8 mouse cellular contexts compared by ENCODE assay signal in the genomic region with DNA sequence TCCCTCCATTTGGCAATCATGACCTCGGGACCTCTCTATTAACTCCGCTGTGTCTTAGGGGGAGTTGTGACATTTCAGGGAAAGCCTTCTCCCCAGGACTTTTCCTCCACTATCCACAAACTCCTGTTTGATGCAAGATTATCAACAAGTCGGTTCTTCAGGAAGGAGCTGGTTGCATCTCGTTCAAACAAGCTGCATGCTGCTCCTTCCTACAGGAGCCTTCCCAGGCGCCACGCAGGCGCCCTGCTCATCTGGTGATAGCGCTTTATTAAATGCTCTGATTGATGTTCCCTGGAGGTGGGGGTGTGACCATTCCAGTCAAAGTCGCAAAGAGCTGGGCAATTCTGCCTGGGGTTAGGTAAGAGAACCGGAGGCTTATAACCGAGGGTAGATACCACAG. TPM values are rescaled to one million over a fixed set of nuclear protein-coding genes. Genes with fewer than 3 reads are reported as not detected.
DNase-seq lines count a peak whose midpoint lies in the region; ATAC-seq and TF ChIP-seq lines count a peak whose summit lies in the region.

No protein-coding gene starts in this region.

- no peak for DNase-seq in lung, embryonic 14.5 days
- no peak for DNase-seq in lung, postnatal 36 days
- DNase-seq in urinary bladder, postnatal 14 days (ENCODE audit: low spot score), result no peak
- DNase-seq in thymus, adult 2 months, result no peak
- no peak for DNase-seq in adrenal gland, postnatal 4 days (ENCODE audit: low spot score in 2 of 2)

- TF ChIP-seq POLR2A in thymus, adult 2 months (IDR thresholded peaks at IDR 0.05; ENCODE audit: control insufficient read depth, extremely low read depth, insufficient read depth, low read length, poor library complexity), result no peak

- TF ChIP-seq CTCF in lung, embryonic 14.5 days (IDR thresholded peaks at IDR 0.05; ENCODE audit: low read depth), result no peak
- TF ChIP-seq CTCF in thymus, adult 2 months (IDR thresholded peaks at IDR 0.05; ENCODE audit: borderline replicate concordance, control insufficient read depth, extremely low read depth, insufficient read depth, low read length, poor library complexity), result no peak

- no peaks in the 10 kb centered on the region for H3K9me3 ChIP-seq in lung, embryonic 14.5 days (ENCODE audit: low read depth, low read length)
- no peaks in the 10 kb centered on the region for H3K9me3 ChIP-seq in forebrain, embryonic 13.5 days (replicated peaks)
- H3K9me3 ChIP-seq in limb, embryonic 12.5 days, result no peaks in the 10 kb centered on the region
- no peaks in the 10 kb centered on the region for H3K9me3 ChIP-seq in stomach, embryonic 15.5 days

- peaks cover 20% of the 10 kb centered on the region for H3K27me3 ChIP-seq in lung, embryonic 14.5 days (ENCODE audit: insufficient read depth, low read length)
- peaks cover 46% of the 10 kb centered on the region for H3K27me3 ChIP-seq in forebrain, embryonic 13.5 days
- peaks cover 60% of the 10 kb centered on the region for H3K27me3 ChIP-seq in limb, embryonic 12.5 days
- H3K27me3 ChIP-seq in stomach, embryonic 15.5 days (replicated peaks), result peaks cover 20% of the 10 kb centered on the region; the same call in 1 of the 2 replicates
- H3K27me3 ChIP-seq in thymus, adult 2 months (ENCODE audit: control insufficient read depth, insufficient read depth, low read length), result no peaks in the 10 kb centered on the region

- no peaks in the 10 kb centered on the region for H3K36me3 ChIP-seq in lung, embryonic 14.5 days (ENCODE audit: insufficient read depth)
- no peaks in the 10 kb centered on the region for H3K36me3 ChIP-seq in forebrain, embryonic 13.5 days (ENCODE audit: poor library complexity, severe bottlenecking)
- no peaks in the 10 kb centered on the region for H3K36me3 ChIP-seq in limb, embryonic 12.5 days
- no peaks in the 10 kb centered on the region for H3K36me3 ChIP-seq in stomach, embryonic 15.5 days
- H3K36me3 ChIP-seq in thymus, adult 2 months (ENCODE audit: control insufficient read depth, insufficient read depth, low read length), result no peaks in the 10 kb centered on the region

- no peak overlapping the region for H3K9ac ChIP-seq in lung, embryonic 14.5 days
- peak overlapping the region; percentile 74 for H3K9ac ChIP-seq in forebrain, embryonic 13.5 days
- H3K9ac ChIP-seq in limb, embryonic 12.5 days (replicated peaks), result peak overlapping the region; percentile 77; the same call in 1 of the 2 replicates
- H3K9ac ChIP-seq in stomach, embryonic 15.5 days, result no peak overlapping the region

- WGBS in lung, embryonic 14.5 days, result 7% methylated on average over 11 of the region's 11 CpGs
- 11% methylated on average over 11 of the region's 11 CpGs for WGBS in forebrain, embryonic 13.5 days
- WGBS in limb, embryonic 12.5 days, result 3% methylated on average over 11 of the region's 11 CpGs
- WGBS in stomach, embryonic 15.5 days, result 8% methylated on average over 11 of the region's 11 CpGs
- 16% methylated on average over 11 of the region's 11 CpGs for WGBS in thymus, adult 2 months

- H3K27ac ChIP-seq in lung, embryonic 14.5 days (ENCODE audit: low read depth), result no peak overlapping the region
- no peak overlapping the region for H3K27ac ChIP-seq in forebrain, embryonic 13.5 days
- no peak overlapping the region for H3K27ac ChIP-seq in limb, embryonic 12.5 days
- H3K27ac ChIP-seq in stomach, embryonic 15.5 days, result no peak overlapping the region
- no peak overlapping the region for H3K27ac ChIP-seq in thymus, adult 2 months (ENCODE audit: control insufficient read depth, insufficient read depth, low read length)

- ATAC-seq in lung, embryonic 14.5 days (ENCODE audit: insufficient read depth), result no peak
- no peak for ATAC-seq in forebrain, embryonic 13.5 days
- ATAC-seq in limb, embryonic 12.5 days (ENCODE audit: insufficient number of reproducible peaks, insufficient read depth, low FRiP score, low TSS enrichment, low read depth), result no peak
- no peak for ATAC-seq in stomach, embryonic 15.5 days (ENCODE audit: insufficient read depth, low FRiP score, low read depth)

- H3K4me1 ChIP-seq in lung, embryonic 14.5 days (ENCODE audit: insufficient read depth), result no peaks in the 10 kb centered on the region
- H3K4me1 ChIP-seq in forebrain, embryonic 13.5 days, result peaks cover 12% of the 10 kb centered on the region
- peaks cover 9% of the 10 kb centered on the region for H3K4me1 ChIP-seq in limb, embryonic 12.5 days (replicated peaks)
- H3K4me1 ChIP-seq in stomach, embryonic 15.5 days, result 0 out of 2 replicates have a peak, but pooled peaks cover 5% of the 10 kb centered on the region
- no peaks in the 10 kb centered on the region for H3K4me1 ChIP-seq in thymus, adult 2 months (replicated peaks; ENCODE audit: control insufficient read depth, insufficient read depth, low read length)

- H3K4me2 ChIP-seq in lung, embryonic 14.5 days, result peak overlapping the region; percentile 89
- H3K4me2 ChIP-seq in forebrain, embryonic 13.5 days, result peak overlapping the region; percentile 98
- peak overlapping the region; percentile 93 for H3K4me2 ChIP-seq in limb, embryonic 12.5 days
- H3K4me2 ChIP-seq in stomach, embryonic 15.5 days, result peak overlapping the region; percentile 91

- peak overlapping the region; percentile 61 for H3K4me3 ChIP-seq in lung, embryonic 14.5 days (ENCODE audit: low read depth, low read length)
- peak overlapping the region; percentile 70 for H3K4me3 ChIP-seq in forebrain, embryonic 13.5 days
- H3K4me3 ChIP-seq in limb, embryonic 12.5 days (replicated peaks), result peak overlapping the region; percentile 67
- peak overlapping the region; percentile 69 for H3K4me3 ChIP-seq in stomach, embryonic 15.5 days (replicated peaks)
- H3K4me3 ChIP-seq in thymus, adult 2 months (ENCODE audit: control insufficient read depth, insufficient read depth, low read length), result no peak overlapping the region

RNA-seq across cellular contexts. Expression of gene Prima1, which starts 1.1 kb away (rescaled TPM):
- polyA plus RNA-seq in lung, embryonic 14.5 days (2014; fragmentation: Nextera tagmentation; extraction: Ambion mirVana), result 0.28 TPM in 1 of 2 replicates, not detected in the other
- 0.39 TPM in 1 of 2 replicates, not detected in the other for polyA plus RNA-seq in forebrain, embryonic 13.5 days (2015; fragmentation: Nextera tagmentation; extraction: Ambion mirVana)
- polyA plus RNA-seq in limb, embryonic 12.5 days (2016; fragmentation: Nextera tagmentation; extraction: Ambion mirVana), result not detected in 2 replicates
- 1.4 TPM in 2 replicates for polyA plus RNA-seq in stomach, embryonic 15.5 days (2015; fragmentation: Nextera tagmentation; extraction: Ambion mirVana)
- polyA plus RNA-seq in thymus, adult 2 months (2012; rRNA removed), result 0.17 TPM in 1 of 2 replicates, not detected in the other
- 1 to 10 TPM; 4.8 to 6.9 TPM for total RNA-seq in adrenal gland, postnatal 4 days (2021)

Comparison
In these comparisons a context has a peak if more than half of its experiments do, and no peak if none do; other contexts are left out.
1. H3K9ac ChIP-seq: peak in forebrain, embryonic 13.5 days (single experiment) and limb, embryonic 12.5 days (single experiment); none in lung, embryonic 14.5 days (single experiment) and stomach, embryonic 15.5 days (single experiment).
2. Peak in every context shown above with its lines, with median percentiles within 50 percentile points of each other: H3K4me2 ChIP-seq.